Mouse (Mus musculus): ENCODE data around the gene Hspb9. TPM values are rescaled to one million over a fixed set of nuclear protein-coding genes. Genes with fewer than 3 reads are reported as not detected.
A peak's percentile ranks its signal among the peaks of the same experiment; 100 is the strongest.

Hspb9 gene
- total RNA-seq, 2 experiments from 2014 or later = not detected

GRCm38 (mm10) chr11:100703366-100703765 is 10.3 kb upstream of the Hspb9 start:
- DNase-seq (ENCODE audit: low spot score in 2 of 2) = no peak
- intact Hi-C loops (cut with DNase I) = loop anchor here (2.0 kb wide), 2 partner anchors 77 to 133 kb away; no protein-coding TSS in a partner anchor

- intact Hi-C loops (cut with DNase I) = loop anchor here (2.0 kb wide), 2 partner anchors 77 to 133 kb away; no protein-coding TSS in a partner anchor
- DNase-seq (ENCODE audit: low spot score in 2 of 2) = no peak
Measured at GRCm38 (mm10) chr11:100703851-100704531, 9.7 kb upstream of the Hspb9 start, which contains the start of gene Dhx58. Gene Dhx58, minus strand, starts transcription at chr11:100704271.

GRCm38 (mm10) chr11:100705095-100705747 is 8.4 kb upstream of the Hspb9 start:
- intact Hi-C loops (cut with DNase I) = no loop called here
- DNase-seq (ENCODE audit: low spot score in 2 of 2) = no peak

- no peak for DNase-seq (ENCODE audit: low spot score in 2 of 2)
- intact Hi-C loops (cut with DNase I) = no loop called here
Measured at GRCm38 (mm10) chr11:100709201-100709810, 4.3 kb upstream of the Hspb9 start.

- intact Hi-C loops (cut with DNase I) = no loop called here
- no peak for DNase-seq (ENCODE audit: low spot score in 2 of 2)
Measured at GRCm38 (mm10) chr11:100710528-100710927, 3.1 kb upstream of the Hspb9 start.

- no peak for DNase-seq (ENCODE audit: low spot score in 2 of 2)
- intact Hi-C loops (cut with DNase I) = no loop called here
Measured at GRCm38 (mm10) chr11:100710977-100711376, 2.7 kb upstream of the Hspb9 start.

- DNase-seq (ENCODE audit: low spot score in 2 of 2) = peak; percentile 89 to 90
- intact Hi-C loops (cut with DNase I) = no loop called here
Measured at GRCm38 (mm10) chr11:100711783-100712615, 1.7 kb upstream of the Hspb9 start, which contains the start of gene Kat2a. Gene Kat2a, minus strand, starts transcription at chr11:100712465.

- no peak for DNase-seq (ENCODE audit: low spot score in 2 of 2)
- intact Hi-C loops (cut with DNase I) = no loop called here
Measured at GRCm38 (mm10) chr11:100713174-100713573, 476 bp upstream of the Hspb9 start.

GRCm38 (mm10) chr11:100714534-100714915 is 875 bp downstream of the Hspb9 start:
- peak; percentile 82 to 85 for DNase-seq (ENCODE audit: low spot score in 2 of 2)

GRCm38 (mm10) chr11:100714948-100715347 is 1.3 kb downstream of the Hspb9 start:
- DNase-seq (ENCODE audit: low spot score in 2 of 2) = no peak
- intact Hi-C loops (cut with DNase I) = loop anchor here (1.0 to 2.0 kb wide), 3 partner anchors 24 to 244 kb away; partner anchors contain the start of gene Rab5c

More at GRCm38 (mm10) chr11:100714534-100714915, 875 bp downstream of the Hspb9 start:
- intact Hi-C loops (cut with DNase I) = loop anchor here (1.0 to 2.0 kb wide), 3 partner anchors 24 to 244 kb away; partner anchors contain the start of gene Rab5c

- intact Hi-C loops (cut with DNase I) = loop anchor here (1.0 kb wide), 1 partner anchor 238 kb away; no protein-coding TSS in a partner anchor
Measured at GRCm38 (mm10) chr11:100716649-100717048, 3.0 kb downstream of the Hspb9 start.

GRCm38 (mm10) chr11:100718462-100718861 is 4.8 kb downstream of the Hspb9 start:
- no peak for DNase-seq (ENCODE audit: low spot score in 2 of 2)
- intact Hi-C loops (cut with DNase I) = no loop called here

More at GRCm38 (mm10) chr11:100716649-100717048, 3.0 kb downstream of the Hspb9 start:
- peak in 1 of 2 experiments; percentile 72 for DNase-seq (ENCODE audit: low spot score in 2 of 2)

GRCm38 (mm10) chr11:100718866-100719265 is 5.2 kb downstream of the Hspb9 start:
- intact Hi-C loops (cut with DNase I) = loop anchor here (1.0 kb wide), 1 partner anchor 40 kb away; the partner anchor contains the start of gene Kcnh4
- no peak for DNase-seq (ENCODE audit: low spot score in 2 of 2)

- DNase-seq (ENCODE audit: low spot score in 2 of 2) = peak in 1 of 2 experiments; percentile 79
- intact Hi-C loops (cut with DNase I) = loop anchor here (1.0 kb wide), 1 partner anchor 40 kb away; the partner anchor contains the start of gene Kcnh4
Measured at GRCm38 (mm10) chr11:100719312-100719711, 5.7 kb downstream of the Hspb9 start.

GRCm38 (mm10) chr11:100719893-100720292 is 6.2 kb downstream of the Hspb9 start:
- DNase-seq (ENCODE audit: low spot score in 2 of 2) = no peak
- intact Hi-C loops (cut with DNase I) = loop anchor here (1.0 kb wide), 1 partner anchor 39 kb away; the partner anchor contains the start of gene Kcnh4

- DNase-seq (ENCODE audit: low spot score in 2 of 2) = peak in 1 of 2 experiments; percentile 76
- intact Hi-C loops (cut with DNase I) = no loop called here
Measured at GRCm38 (mm10) chr11:100720345-100720744, 6.7 kb downstream of the Hspb9 start.

GRCm38 (mm10) chr11:100721254-100721653 is 7.6 kb downstream of the Hspb9 start:
- intact Hi-C loops (cut with DNase I) = no loop called here
- peak in 1 of 2 experiments; percentile 57 for DNase-seq (ENCODE audit: low spot score in 2 of 2)

- intact Hi-C loops (cut with DNase I) = no loop called here
Measured at GRCm38 (mm10) chr11:100721776-100722492, 8.3 kb downstream of the Hspb9 start.

More at GRCm38 (mm10) chr11:100721776-100722492, 8.3 kb downstream of the Hspb9 start:
- DNase-seq (ENCODE audit: low spot score in 2 of 2) = no peak

Measured in left cerebral cortex, postnatal 25 days (tissue).